Mouse (Mus musculus) liver, embryonic 13.5 days (tissue): ENCODE data around the gene Gltp. TPM values are rescaled to one million over a fixed set of nuclear protein-coding genes. Genes with fewer than 3 reads are reported as not detected.

Experiments used
- ATAC-seq: fragments of 200-750 bp; cut with Nextera tagmentation; 2 replicates; pipeline ENCODE4 v1.8.0; 2017; ENCODE audit warnings: low read depth, mild to moderate bottlenecking, moderate number of reproducible peaks, moderate library complexity
- DNase-seq: peaks from one replicate; pipeline ENCODE4 v3.0.0; 2022
- H3K27ac ChIP-seq: fragments of 300-500 bp; sonication (generic); 2 replicates; pipeline ENCODE4 v1.5.1; 2015; ENCODE audit warnings: moderate library complexity, mild to moderate bottlenecking, inconsistent platforms
- H3K27me3 ChIP-seq: fragments of 300-500 bp; sonication (generic); 2 replicates; pipeline ENCODE4 v1.6.1; 2015; ENCODE audit warnings: mild to moderate bottlenecking, inconsistent platforms
- H3K36me3 ChIP-seq: fragments of 300-500 bp; sonication (generic); 2 replicates; pipeline ENCODE4 v1.6.1; 2015; ENCODE audit warnings: mild to moderate bottlenecking, inconsistent platforms
- H3K4me1 ChIP-seq: fragments of 300-500 bp; sonication (generic); replicated peaks from 2 replicates; pipeline ENCODE4 v1.6.1; 2015; ENCODE audit warnings: inconsistent platforms
- H3K4me2 ChIP-seq: fragments of 300-500 bp; sonication (generic); 2 replicates; pipeline ENCODE4 v1.6.1; 2015; ENCODE audit warnings: inconsistent platforms, mild to moderate bottlenecking, moderate library complexity
- H3K4me3 ChIP-seq: fragments of 300-500 bp; sonication (generic); replicated peaks from 2 replicates; pipeline ENCODE4 v1.5.1; 2015; ENCODE audit warnings: mild to moderate bottlenecking, inconsistent platforms
- H3K9ac ChIP-seq: fragments of 300-500 bp; sonication (generic); 2 replicates; pipeline ENCODE4 v1.6.1; 2015; ENCODE audit warnings: mild to moderate bottlenecking, inconsistent platforms
- H3K9me3 ChIP-seq: fragments of 300-500 bp; sonication (generic); replicated peaks from 2 replicates; pipeline ENCODE4 v1.6.1; 2016; ENCODE audit warnings: inconsistent platforms
- WGBS: fragments of 180-500 bp; shearing (Covaris S2); methylation state at CpG from one replicate; pipeline ENCODE4 v1.1.7; 2015; ENCODE audit not compliant: insufficient replicate concordance; 5-methylcytosine and 5-hydroxymethylcytosine counted together
- microRNA-seq: library from miRNA; unstranded; fragments of <30 nt; microRNA quantifications from one replicate; pipeline ENCODE4, GENCODE M21; 2016
- polyA plus RNA-seq: library from polyadenylated mRNA; unstranded; fragments of >200 nt; fragmentation: Nextera tagmentation; extraction: Ambion mirVana; gene quantifications from 2 replicates; pipeline ENCODE4 v1.2.1, GENCODE M21; 2015

Gltp gene
- polyA plus RNA-seq, 1 experiment from 2014 or later = 36.1 TPM

DNA sequence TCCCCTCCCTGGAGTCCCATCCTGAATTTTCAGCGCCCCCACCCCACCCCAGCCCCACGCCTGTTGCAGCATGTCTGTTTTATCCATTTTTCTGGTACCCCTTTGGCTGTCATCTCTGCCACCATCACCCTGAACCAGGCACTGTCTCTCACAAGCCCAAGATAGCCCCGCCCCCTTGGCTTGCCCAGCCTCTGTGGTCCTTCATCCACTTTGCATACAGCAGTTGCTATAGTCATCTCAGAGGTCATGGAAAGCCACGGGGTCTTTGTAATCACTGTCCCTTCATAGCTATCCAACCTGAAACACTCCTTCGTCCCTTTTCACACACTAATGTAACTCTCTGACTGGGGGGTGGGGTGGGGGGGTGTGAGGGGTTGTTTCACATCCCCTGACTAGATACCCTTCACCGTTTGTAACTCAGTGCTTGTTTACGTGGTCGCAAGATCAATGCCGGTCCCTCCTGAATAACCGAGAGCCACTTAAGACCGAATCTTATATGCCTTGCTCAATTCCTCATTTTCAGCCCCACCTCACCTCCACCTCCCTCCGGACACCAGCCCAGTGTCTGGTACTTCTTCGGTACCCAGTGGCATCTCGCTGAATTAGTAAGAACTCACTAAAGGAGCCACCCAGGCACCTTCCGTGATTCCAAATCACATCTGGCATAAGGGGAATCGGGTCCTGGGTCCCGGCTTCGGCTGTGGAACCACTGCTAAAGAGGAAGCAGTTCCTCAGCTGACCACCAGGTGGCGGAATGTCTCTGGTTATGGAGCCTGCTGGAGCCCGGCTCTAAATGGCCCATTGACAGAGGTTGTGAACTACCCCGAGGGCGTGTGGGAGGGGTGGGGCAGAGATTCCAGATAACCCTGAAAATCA lies 51.8 kb downstream of the Gltp start:
- DNase-seq (peak; percentile 68), ATAC-seq (peak; percentile 63)
- WGBS = 14% methylated on average over 22 of the region's 22 CpGs
- Histone ChIP-seq H3K9ac (no peak overlapping the region), H3K4me2 (no peak overlapping the region), H3K4me1 (peaks cover 7% of the 10 kb centered on the region), H3K36me3 (no peaks in the 10 kb centered on the region), H3K4me3 (no peak overlapping the region), H3K9me3 (no peaks in the 10 kb centered on the region), H3K27ac (no peak overlapping the region), H3K27me3 (peaks cover 21% of the 10 kb centered on the region)

DNA sequence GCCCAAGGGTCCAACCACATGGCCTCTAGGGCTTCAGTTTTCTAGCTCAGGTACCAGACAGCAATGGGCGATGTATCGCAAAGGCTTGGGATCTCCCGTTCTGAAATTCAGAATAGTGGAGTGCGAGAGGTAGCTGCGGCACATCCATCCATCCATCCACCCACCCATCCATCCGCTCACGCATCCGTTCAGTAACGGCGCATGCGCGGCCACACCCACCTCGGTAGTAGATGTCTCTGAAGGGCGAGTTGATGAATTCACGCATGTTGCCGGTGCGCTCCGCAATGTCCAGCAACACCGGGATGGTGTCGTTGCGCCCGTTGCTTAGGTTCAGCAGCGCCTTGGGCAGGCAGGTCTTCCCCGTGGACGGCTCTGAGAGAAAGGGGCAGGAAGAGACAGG lies 54.7 kb downstream of the Gltp start:
- no peak overlapping the region for H3K27ac ChIP-seq
- peaks cover 7% of the 10 kb centered on the region for H3K4me1 ChIP-seq
- WGBS = 69% methylated on average over 25 of the region's 25 CpGs
- H3K9ac ChIP-seq = no peak overlapping the region
- H3K4me2 ChIP-seq = no peak overlapping the region
- no peaks in the 10 kb centered on the region for H3K36me3 ChIP-seq
- no peak for DNase-seq
- no peak for ATAC-seq
- no peaks in the 10 kb centered on the region for H3K9me3 ChIP-seq
- H3K4me3 ChIP-seq = no peak overlapping the region
- peaks cover 14% of the 10 kb centered on the region for H3K27me3 ChIP-seq

DNA sequence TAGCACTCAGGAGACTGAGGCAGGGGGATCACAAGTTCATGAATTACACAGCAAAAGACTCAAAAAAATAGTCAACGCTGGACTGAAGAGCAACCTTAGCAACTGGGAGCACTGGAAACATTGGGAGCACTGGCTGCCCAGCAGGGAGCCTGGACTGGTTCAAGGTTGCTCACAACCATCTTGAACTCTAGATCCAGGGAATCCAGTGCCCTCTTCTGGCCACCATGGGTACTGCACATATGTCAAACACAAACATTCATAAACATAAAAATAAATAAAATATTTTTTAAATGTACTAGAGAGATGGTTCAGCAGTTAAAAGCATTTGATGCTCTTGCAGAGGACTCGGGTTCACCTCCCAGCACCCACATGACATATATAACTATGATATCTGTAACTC lies 59.4 kb downstream of the Gltp start:
- H3K4me1 ChIP-seq = no peaks in the 10 kb centered on the region
- no peak for ATAC-seq
- H3K4me3 ChIP-seq = no peak overlapping the region
- H3K9ac ChIP-seq = no peak overlapping the region
- no peaks in the 10 kb centered on the region for H3K9me3 ChIP-seq
- no peaks in the 10 kb centered on the region for H3K36me3 ChIP-seq
- no peak overlapping the region for H3K27ac ChIP-seq
- no peaks in the 10 kb centered on the region for H3K27me3 ChIP-seq
- WGBS = 32% methylated on average over 2 of the region's 2 CpGs
- no peak overlapping the region for H3K4me2 ChIP-seq
- no peak for DNase-seq

DNA sequence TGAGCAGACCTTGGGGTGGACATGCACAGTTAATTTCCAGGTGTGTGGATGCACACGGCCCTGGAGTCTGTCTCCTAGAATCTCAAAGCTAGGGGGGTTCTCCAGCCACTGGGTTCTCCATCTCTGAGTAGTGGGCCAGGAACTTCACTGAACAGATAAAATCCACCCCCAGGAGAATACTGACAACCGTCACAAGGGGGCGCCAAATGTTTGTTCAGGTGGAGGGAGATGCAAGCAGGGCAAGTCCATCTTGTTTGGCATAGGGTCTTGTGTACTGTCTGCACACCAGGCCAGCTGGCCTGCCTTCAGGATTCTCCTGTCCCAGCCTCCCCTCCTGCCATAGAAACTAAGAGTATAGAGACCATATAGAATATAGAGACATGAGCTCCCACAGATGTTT lies 65.2 kb downstream of the Gltp start:
- Histone ChIP-seq H3K4me1 (no peaks in the 10 kb centered on the region), H3K4me3 (no peak overlapping the region), H3K4me2 (no peak overlapping the region), H3K9ac (no peak overlapping the region), H3K9me3 (no peaks in the 10 kb centered on the region), H3K27me3 (no peaks in the 10 kb centered on the region), H3K36me3 (no peaks in the 10 kb centered on the region), H3K27ac (no peak overlapping the region)
- DNase-seq (no peak), ATAC-seq (no peak)
- 8% methylated on average over 3 of the region's 3 CpGs for WGBS

DNA sequence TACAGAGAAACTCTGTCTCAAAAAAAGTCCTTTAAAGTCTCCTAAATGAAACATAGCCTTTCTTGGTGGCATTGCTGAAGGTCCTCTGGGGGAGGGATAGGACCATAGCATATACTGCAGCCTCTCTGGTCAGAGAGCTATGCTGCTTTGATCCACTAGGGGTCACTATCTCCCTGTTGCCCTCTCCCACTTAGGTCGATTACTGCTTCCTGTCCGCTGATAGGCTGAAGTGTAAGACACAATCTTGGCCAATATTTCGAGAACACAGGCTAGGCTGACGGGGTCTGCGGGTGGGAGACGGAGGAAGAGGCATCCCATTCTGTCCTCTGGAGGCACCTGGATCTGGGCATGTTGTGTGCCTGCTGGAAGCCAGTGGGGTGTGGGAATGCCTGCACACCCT lies 70.5 kb downstream of the Gltp start:
- H3K4me1 ChIP-seq = peaks cover 20% of the 10 kb centered on the region
- no peak overlapping the region for H3K9ac ChIP-seq
- DNase-seq = no peak
- WGBS = 26% methylated on average over 6 of the region's 6 CpGs
- H3K4me2 ChIP-seq = no peak overlapping the region
- H3K27ac ChIP-seq = no peak overlapping the region
- no peaks in the 10 kb centered on the region for H3K9me3 ChIP-seq
- H3K36me3 ChIP-seq = no peaks in the 10 kb centered on the region
- no peak overlapping the region for H3K4me3 ChIP-seq
- no peaks in the 10 kb centered on the region for H3K27me3 ChIP-seq
- no peak for ATAC-seq

Small RNA genes within 50 kb of the gene (microRNA-seq; reads per million reads assigned to microRNA genes)
- not detected for gene Mir7028

Other genes with a start within 250 kb of the Gltp start
- 11.7 and 14.1 TPM in 2 replicates for gene Mmab, start 246.9 kb downstream of the Gltp start, polyA plus RNA-seq
- 31.5 and 36.6 TPM in 2 replicates for gene Mvk, start 246.7 kb downstream of the Gltp start, polyA plus RNA-seq
- gene Fam222a, start 123.0 kb downstream of the Gltp start, polyA plus RNA-seq = 0.58 and 0.61 TPM in 2 replicates
- gene Trpv4, start 32.6 kb downstream of the Gltp start, polyA plus RNA-seq = 0.17 and 0.23 TPM in 2 replicates
- gene Tchp, start 16.8 kb upstream of the Gltp start, polyA plus RNA-seq = 4.4 and 4.8 TPM in 2 replicates
- gene Ankrd13a, start 83.7 kb upstream of the Gltp start, polyA plus RNA-seq = 43.3 and 49.0 TPM in 2 replicates
- 14.8 and 16.3 TPM in 2 replicates for gene Git2, start 84.5 kb upstream of the Gltp start, polyA plus RNA-seq
- 31.0 and 32.0 TPM in 2 replicates for gene 1500011B03Rik, start 132.5 kb upstream of the Gltp start, polyA plus RNA-seq
- not detected in 2 replicates for gene 4930519G04Rik, start 162.7 kb upstream of the Gltp start, polyA plus RNA-seq
- gene Gm9936, start 167.7 kb upstream of the Gltp start, polyA plus RNA-seq = not detected in 2 replicates
- gene Oasl2, start 206.0 kb upstream of the Gltp start, polyA plus RNA-seq = 3.1 and 3.4 TPM in 2 replicates
- 0.52 and 0.54 TPM in 2 replicates for gene Oasl1, start 232.3 kb upstream of the Gltp start, polyA plus RNA-seq